Mouse (Mus musculus) c-Kit-positive CD71-negative TER-119-negative erythroid progenitor cells, embryonic 14.5 days (primary cell): ENCODE measurements at regions not wholly inside any gene's neighbourhood (a gene's known extent, or its start where the extent isn't known, plus 50 kb on each side); places are given as distances from the start of the nearest gene placed in this dataset.

Experiments used
- DNase-seq: peaks from one replicate; pipeline ENCODE4 v3.0.0-alpha.2; 2013; ENCODE audit warnings: low read depth

DNA sequence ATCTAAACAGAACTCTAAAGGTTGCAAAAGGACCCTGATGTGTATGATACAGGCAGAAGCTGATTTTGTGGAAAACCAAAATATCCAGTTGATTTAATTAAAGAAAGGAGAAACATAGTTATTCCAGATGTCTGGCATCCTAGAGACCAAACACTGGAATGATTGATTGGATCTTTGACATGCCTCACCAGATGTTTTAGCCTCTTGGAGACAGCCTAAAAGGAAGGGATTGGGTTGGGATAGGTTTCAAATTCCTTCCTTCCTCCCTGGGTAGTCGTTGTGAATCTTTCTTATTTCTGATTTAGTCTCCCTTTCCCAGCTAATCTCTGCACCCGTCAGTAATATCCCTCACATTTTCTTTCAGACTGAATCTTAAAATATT, 190.9 kb upstream of the Gm9747 start:
- no peak for DNase-seq

DNA sequence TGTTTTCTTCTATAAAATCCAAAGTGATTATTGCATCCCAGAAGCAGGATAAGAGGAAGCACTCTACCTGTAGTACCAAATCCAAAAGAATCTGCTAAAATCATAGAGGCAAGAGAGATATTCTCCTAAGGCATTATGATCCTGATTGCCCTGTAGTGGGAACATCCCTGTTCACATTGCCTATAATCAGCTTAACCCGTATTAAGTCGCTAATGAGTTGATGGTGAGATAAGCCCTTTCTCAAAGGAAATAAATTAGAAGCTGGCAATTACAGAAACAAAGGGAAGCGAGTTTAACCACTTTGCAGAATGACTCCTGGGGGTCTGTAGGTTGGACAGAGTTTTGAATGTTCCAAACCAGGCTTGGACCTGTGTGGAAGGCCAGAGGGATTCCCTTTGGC, 190.4 kb upstream of the Gm9747 start:
- no peak for DNase-seq

- no peak for DNase-seq
Observed at GRCm38 (mm10) chr1:82066291-82066690, 166.6 kb upstream of the Gm9747 start.

DNA sequence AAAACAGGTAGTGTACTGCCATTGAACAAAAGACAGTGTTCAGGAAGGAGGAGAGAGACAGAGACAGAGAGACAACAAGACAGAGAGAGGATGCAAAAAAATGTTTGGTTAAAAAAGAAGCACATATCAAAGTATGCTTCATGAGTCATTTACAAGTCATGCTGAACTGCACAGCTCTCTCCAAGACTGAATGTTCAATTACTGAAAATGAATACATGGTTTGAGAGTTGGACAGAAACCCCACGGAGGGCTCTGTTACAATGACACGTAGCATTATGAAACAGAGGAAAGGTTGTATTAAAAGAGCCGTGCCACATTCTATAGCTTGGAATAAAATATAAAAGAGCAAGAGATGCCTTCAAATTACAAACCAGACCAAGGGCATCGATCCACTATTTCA, 164.3 kb upstream of the Gm9747 start:
- DNase-seq, result no peak

- DNase-seq, result no peak
Observed at GRCm38 (mm10) chr1:82070181-82071109, 162.5 kb upstream of the Gm9747 start.

- DNase-seq, result no peak
Observed at GRCm38 (mm10) chr1:82089136-82089839, 143.6 kb upstream of the Gm9747 start.

DNA sequence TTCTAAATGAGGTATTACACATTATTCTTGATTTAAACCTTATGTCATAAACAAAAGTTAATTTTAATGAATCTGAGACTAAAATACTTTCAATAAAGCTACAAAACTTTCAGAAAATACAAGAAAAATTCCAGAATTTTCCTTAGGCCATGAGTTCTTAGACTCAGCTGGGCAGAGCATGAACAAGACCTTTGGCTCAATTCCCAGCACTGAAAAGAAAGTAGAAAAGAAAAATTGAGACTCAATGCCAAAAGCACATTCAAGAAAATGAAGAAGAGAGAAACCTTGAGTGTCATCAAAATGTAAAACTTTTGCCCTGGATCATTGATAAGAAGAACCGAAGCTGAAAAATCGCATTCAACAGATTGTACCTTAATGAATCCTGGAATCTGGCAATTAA, 137.8 kb upstream of the Gm9747 start:
- DNase-seq, result no peak

- no peak for DNase-seq
Observed at GRCm38 (mm10) chr1:82106756-82107155, 126.2 kb upstream of the Gm9747 start.

- DNase-seq, result no peak
Observed at GRCm38 (mm10) chr1:82110071-82110635, 122.8 kb upstream of the Gm9747 start.

GRCm38 (mm10) chr1:82112401-82112800, 120.5 kb upstream of the Gm9747 start:
- no peak for DNase-seq

DNA sequence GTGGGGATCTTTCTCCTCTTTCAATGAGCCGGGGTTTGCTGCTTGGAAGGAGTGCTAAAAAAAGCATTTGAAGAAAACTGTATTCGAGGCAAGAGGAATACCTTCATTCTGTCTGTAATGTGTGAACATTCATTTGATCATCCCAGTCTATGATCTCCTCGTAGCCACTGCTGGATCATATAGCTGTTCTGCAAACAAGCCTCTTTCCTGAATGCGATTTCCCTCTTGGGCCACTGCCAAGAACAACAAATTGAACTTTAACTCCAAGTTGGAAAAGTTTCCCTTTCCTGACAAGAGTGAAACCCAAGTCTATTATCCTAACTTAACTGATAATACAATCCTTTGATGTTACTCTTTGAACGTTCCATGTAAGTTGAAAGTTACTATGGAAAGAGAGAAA, 108.4 kb upstream of the Gm9747 start:
- DNase-seq, result no peak

- DNase-seq, result no peak
Observed at GRCm38 (mm10) chr1:82129700-82130275, 103.1 kb upstream of the Gm9747 start.

- DNase-seq, result no peak
Observed at GRCm38 (mm10) chr1:82132536-82132935, 100.4 kb upstream of the Gm9747 start.

DNA sequence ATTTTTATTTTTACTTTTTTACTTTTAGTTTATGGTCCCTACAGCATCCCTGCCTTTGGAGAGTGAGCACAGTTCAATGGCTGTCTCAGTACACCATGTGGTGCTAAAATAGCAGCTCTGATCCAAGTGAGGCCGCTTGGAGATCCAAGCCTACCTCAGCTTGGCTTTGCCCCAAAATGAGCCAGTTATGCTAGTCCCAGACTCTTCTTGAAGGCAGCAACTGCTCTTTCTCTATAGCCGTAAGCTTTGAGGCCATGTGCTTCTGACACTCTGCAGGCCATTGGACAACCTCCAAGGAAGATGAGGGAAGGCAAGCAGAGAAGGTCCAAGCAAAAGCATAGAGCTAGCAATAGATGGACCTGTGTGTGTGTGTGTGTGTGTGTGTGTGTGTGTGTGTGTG, 98.0 kb upstream of the Gm9747 start:
- DNase-seq, result no peak

- DNase-seq, result no peak
Observed at GRCm38 (mm10) chr1:82135761-82136331, 97.1 kb upstream of the Gm9747 start.

DNA sequence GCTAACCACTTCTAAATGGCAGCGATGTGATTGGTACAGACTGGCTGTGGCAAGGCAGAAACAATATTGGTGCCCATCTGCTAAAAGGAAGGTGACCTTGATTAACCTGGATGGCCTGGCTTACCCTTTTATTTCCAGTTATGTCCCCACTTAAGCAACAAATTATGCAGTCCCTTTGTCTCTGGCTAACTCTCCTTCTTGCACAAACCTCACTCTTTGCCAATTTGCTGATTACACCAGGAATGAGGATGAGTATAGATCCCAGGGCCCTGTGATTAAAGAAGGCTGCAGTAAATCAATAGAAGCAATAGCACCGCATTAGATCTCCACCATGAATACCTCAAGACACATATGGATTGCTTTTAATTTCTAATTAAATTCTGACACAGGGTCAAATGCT, 87.7 kb upstream of the Gm9747 start:
- DNase-seq, result no peak

DNA sequence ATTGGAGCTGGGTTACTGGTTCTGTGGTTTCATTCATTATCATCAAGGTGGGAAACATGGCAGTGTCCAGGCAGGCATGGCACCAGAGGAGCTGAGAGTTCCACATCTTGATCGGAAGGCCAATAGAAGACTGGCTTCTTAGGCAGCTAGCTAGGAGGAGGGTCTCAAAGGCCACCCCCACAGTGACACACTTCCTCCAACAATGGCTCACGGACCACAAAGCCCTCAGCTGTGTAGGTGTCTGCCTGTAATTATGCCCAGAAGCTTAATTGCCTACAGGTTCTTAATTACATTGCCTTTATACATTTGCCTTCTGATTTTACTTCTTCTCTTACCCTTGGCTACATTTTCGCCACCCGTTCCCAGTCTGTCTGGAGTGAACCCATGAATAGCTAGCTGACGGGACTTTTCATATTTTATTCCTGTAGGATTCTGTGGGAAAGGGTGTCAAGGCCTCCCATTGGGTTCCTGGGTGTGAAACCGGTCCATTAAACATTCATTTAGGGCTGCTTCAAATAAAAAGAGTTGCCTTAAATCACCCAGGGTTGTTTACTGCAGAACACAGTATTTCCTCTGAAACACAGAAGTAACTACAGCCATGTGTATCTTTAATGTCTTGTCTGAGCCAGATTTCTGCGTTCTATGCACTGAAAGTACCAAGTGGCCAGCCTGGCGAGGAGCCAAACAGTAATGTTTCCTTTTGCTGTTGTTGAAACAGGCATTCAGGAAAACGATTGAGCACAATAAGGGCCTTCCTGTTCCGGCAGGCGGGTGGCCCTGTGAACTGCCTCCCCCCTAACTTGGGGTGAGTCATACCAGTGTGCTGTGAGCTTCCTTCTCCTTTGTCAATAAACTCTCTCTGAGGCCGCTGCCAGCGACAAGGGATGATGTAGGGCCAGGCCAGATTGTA, 82.4 kb upstream of the Gm9747 start:
- peak; percentile 5 for DNase-seq

- no peak for DNase-seq
Observed at GRCm38 (mm10) chr1:82155961-82156360, 77.0 kb upstream of the Gm9747 start.

GRCm38 (mm10) chr1:82157013-82157412, 75.9 kb upstream of the Gm9747 start:
- DNase-seq, result no peak

DNA sequence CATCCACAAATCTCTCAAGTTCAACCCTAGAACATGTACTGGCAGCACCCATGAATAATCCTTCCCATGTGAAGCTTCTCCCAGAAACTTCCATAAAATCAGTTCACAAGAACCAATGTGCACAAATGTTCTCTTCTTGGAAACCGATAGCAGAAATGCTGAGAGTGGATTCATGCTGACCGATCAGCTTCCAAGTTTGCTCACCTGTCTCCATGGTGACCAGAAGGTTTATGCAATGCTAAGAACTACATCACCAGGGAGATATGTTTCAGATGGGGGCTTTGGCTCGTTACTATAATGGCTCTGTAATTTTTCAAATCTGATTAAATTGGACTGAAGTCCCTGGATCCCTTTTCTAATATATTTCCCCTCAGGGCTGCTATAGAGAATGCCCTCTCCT, 74.4 kb upstream of the Gm9747 start:
- no peak for DNase-seq

DNA sequence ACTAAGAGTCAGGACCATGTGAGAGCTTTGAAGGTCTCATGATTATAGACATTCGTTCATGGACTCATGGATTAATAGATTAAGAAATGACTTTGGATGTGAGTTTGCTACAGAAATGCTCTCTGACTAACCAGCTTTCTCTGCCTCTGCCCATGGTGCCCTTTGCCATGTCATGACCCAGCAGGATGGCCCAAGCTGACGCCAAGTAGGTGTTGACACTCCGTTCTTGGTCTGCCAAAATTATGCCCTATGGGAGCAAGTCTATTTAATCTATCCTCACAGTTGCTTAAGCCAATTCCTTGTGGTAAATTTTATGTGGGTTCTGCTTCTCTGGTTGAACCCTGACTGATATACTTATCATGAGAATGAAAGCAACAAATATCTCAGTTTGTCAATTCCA, 73.7 kb upstream of the Gm9747 start:
- no peak for DNase-seq
